Mouse (Mus musculus) liver, embryonic 13.5 days (tissue): ENCODE measurements around the gene Btbd11. TPM values are rescaled to one million over a fixed set of nuclear protein-coding genes. Genes with fewer than 3 reads are reported as not detected.

Source experiments
- ATAC-seq: fragments of 200-750 bp; cut with Nextera tagmentation; 2 replicates; pipeline ENCODE4 v1.8.0; 2017; ENCODE audit warnings: low read depth, mild to moderate bottlenecking, moderate number of reproducible peaks, moderate library complexity
- DNase-seq: peaks from one replicate; pipeline ENCODE4 v3.0.0; 2022
- H3K27ac ChIP-seq: fragments of 300-500 bp; sonication (generic); 2 replicates; pipeline ENCODE4 v1.5.1; 2015; ENCODE audit warnings: moderate library complexity, mild to moderate bottlenecking, inconsistent platforms
- H3K27me3 ChIP-seq: fragments of 300-500 bp; sonication (generic); 2 replicates; pipeline ENCODE4 v1.6.1; 2015; ENCODE audit warnings: mild to moderate bottlenecking, inconsistent platforms
- H3K36me3 ChIP-seq: fragments of 300-500 bp; sonication (generic); 2 replicates; pipeline ENCODE4 v1.6.1; 2015; ENCODE audit warnings: mild to moderate bottlenecking, inconsistent platforms
- H3K4me1 ChIP-seq: fragments of 300-500 bp; sonication (generic); replicated peaks from 2 replicates; pipeline ENCODE4 v1.6.1; 2015; ENCODE audit warnings: inconsistent platforms
- H3K4me2 ChIP-seq: fragments of 300-500 bp; sonication (generic); 2 replicates; pipeline ENCODE4 v1.6.1; 2015; ENCODE audit warnings: inconsistent platforms, mild to moderate bottlenecking, moderate library complexity
- H3K4me3 ChIP-seq: fragments of 300-500 bp; sonication (generic); replicated peaks from 2 replicates; pipeline ENCODE4 v1.5.1; 2015; ENCODE audit warnings: mild to moderate bottlenecking, inconsistent platforms
- H3K9ac ChIP-seq: fragments of 300-500 bp; sonication (generic); 2 replicates; pipeline ENCODE4 v1.6.1; 2015; ENCODE audit warnings: mild to moderate bottlenecking, inconsistent platforms
- H3K9me3 ChIP-seq: fragments of 300-500 bp; sonication (generic); replicated peaks from 2 replicates; pipeline ENCODE4 v1.6.1; 2016; ENCODE audit warnings: inconsistent platforms
- WGBS: fragments of 180-500 bp; shearing (Covaris S2); methylation state at CpG from one replicate; pipeline ENCODE4 v1.1.7; 2015; ENCODE audit not compliant: insufficient replicate concordance; 5-methylcytosine and 5-hydroxymethylcytosine counted together
- polyA plus RNA-seq: library from polyadenylated mRNA; unstranded; fragments of >200 nt; fragmentation: Nextera tagmentation; extraction: Ambion mirVana; gene quantifications from 2 replicates; pipeline ENCODE4 v1.2.1, GENCODE M21; 2015

Btbd11 gene
- polyA plus RNA-seq, result 0.20 and 0.23 TPM in 2 replicates

DNA sequence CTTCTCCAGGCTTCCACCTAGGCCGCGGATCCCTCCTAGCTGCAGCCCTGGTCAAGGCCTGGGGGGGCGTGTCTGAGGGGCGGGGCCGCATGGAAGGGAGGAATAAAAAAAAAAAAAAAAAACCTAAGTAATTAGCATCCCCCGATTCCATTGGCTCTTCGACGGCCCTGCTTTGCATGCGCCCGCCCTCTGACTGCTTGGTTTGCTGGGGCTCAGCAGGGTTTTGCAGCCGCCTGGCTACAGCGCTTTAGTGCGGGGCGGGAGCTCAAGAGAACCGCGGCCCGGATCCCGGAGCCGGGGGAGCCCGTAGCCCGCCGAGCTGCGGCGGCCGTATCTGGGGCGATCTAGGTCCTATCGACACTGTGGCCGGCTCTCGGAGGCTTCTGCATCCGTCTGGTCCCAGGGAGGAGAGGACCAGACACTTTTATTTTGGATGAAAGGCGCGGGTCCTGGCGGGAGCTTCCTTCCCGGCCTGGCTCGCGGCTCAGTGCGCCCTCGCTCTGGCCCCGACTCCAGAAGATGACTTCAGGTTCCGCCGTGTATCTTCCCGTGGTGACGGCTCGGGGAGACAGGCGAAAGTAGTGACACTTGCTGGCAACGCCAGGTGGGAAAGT is at the start of gene Btbd11:
Gene Btbd11, plus strand, starts transcription at position 210 of the 614 bp plus-strand sequence.
- Histone ChIP-seq H3K9me3 (no peaks in the 10 kb centered on the region), H3K9ac (no peak within 1 kb of the TSS), H3K27ac (no peak within 1 kb of the TSS), H3K27me3 (peaks cover 43% of the 10 kb centered on the region), H3K4me1 (peaks cover 14% of the 10 kb centered on the region; the same call in 1 of the 2 replicates), H3K36me3 (no peaks in the 10 kb centered on the region), H3K4me2 (peak within 1 kb of the TSS; percentile 70), H3K4me3 (peak within 1 kb of the TSS; percentile 51)
- under 1% methylated on average over 45 of the region's 46 CpGs for WGBS
- DNase-seq (peak; percentile 59), ATAC-seq (peak; percentile 92)

DNA sequence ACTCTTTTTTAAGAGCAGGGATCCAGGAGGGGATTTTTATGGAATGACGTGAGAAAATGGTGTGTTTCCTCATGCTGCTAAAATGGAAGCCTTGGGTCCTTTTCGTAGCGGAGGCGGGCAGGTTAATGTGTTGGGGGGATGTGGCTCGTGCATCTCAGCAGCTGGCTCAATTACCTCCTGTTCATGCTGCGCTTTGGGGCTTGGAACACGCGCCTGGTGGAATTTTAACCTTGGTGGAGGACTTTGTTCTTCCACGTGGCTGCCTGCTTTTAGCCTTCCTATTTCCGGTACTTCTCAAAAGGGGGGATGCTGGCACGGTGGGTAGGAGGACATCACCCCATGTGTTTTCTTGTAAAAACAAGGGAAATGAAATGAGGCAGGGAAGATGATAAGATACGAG is 47.9 kb upstream of the Btbd11 start:
- Histone ChIP-seq H3K4me3 (no peak overlapping the region), H3K36me3 (no peaks in the 10 kb centered on the region), H3K27me3 (no peaks in the 10 kb centered on the region), H3K4me1 (no peaks in the 10 kb centered on the region), H3K9ac (no peak overlapping the region), H3K9me3 (no peaks in the 10 kb centered on the region), H3K27ac (no peak overlapping the region), H3K4me2 (no peak overlapping the region)
- WGBS, result 65% methylated on average over 12 of the region's 12 CpGs
- ATAC-seq, result no peak
- no peak for DNase-seq

DNA sequence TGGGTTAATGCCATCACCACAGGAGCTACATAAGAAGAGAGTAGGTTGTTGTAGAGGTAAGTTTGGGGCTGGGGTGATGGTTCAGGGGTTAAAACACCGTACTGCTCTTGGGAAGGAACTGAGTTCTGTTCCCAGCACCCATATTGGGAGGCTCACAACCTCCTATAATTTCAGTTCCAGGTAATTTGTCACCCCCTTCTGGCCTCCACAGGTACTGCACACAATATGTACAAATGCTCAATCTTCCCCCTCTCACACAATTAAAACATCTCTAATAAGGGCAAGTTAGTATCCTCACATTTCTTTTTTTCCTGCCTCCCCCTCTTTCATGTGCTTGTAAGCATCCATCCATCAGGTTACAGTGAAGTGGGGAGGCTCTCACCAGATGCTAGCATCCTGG is 44.7 kb upstream of the Btbd11 start:
- Histone ChIP-seq H3K36me3 (no peaks in the 10 kb centered on the region), H3K4me3 (no peak overlapping the region), H3K4me2 (no peak overlapping the region), H3K9ac (no peak overlapping the region), H3K27ac (no peak overlapping the region), H3K9me3 (no peaks in the 10 kb centered on the region), H3K4me1 (no peaks in the 10 kb centered on the region), H3K27me3 (no peaks in the 10 kb centered on the region)
- DNase-seq (no peak), ATAC-seq (no peak)
- 50% methylated on average over 1 of the region's 1 CpGs for WGBS

DNA sequence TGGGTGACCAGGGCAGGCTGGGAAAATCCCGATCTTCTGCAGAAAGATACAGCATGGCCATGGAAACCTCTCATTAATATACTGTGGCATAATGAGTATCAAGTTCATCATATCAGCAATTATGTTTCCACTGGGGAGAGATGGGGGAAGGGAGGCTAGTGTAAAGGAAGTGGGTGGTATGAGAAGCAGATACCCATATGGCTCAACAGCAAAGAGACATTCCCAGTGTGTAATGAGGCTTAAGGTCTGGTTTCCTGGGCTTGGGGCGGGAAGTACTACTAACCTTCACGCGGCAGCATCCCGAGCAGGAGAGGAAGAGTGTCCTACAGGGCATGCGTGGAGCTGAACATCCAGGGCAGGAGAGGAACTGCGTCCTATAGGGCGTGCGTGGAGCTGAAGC is 39.4 kb upstream of the Btbd11 start:
- 72% methylated on average over 9 of the region's 9 CpGs for WGBS
- no peak for ATAC-seq

DNA sequence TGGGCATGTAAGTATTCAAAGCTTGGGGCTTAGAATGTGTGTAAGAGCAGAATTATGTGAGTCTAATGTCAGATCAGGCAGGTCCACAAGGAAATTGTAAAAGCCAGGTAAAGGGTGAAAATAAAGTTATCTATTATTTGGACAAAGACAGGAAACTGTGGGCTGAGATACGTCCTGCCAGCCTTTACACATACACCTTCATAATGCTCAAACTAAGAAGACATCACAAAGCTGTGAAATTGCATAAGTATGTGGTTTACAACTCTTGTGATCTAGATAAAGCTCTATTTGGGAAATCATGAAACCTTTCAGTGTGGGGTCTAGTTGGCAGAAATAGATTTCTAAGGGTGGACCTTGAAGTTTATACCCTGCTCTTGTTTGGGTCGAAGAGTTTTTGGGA is 34.1 kb upstream of the Btbd11 start:
- no peak for DNase-seq

More for the DNA sequence above, 39.4 kb upstream of the Btbd11 start:
- no peaks in the 10 kb centered on the region; the same call in 1 of the 2 replicates for H3K9me3 ChIP-seq
- H3K27ac ChIP-seq, result no peak overlapping the region
- no peak overlapping the region for H3K4me3 ChIP-seq
- no peak overlapping the region for H3K9ac ChIP-seq
- no peaks in the 10 kb centered on the region for H3K27me3 ChIP-seq
- no peaks in the 10 kb centered on the region for H3K4me1 ChIP-seq
- H3K36me3 ChIP-seq, result no peaks in the 10 kb centered on the region
- DNase-seq, result no peak
- no peak overlapping the region for H3K4me2 ChIP-seq

DNA sequence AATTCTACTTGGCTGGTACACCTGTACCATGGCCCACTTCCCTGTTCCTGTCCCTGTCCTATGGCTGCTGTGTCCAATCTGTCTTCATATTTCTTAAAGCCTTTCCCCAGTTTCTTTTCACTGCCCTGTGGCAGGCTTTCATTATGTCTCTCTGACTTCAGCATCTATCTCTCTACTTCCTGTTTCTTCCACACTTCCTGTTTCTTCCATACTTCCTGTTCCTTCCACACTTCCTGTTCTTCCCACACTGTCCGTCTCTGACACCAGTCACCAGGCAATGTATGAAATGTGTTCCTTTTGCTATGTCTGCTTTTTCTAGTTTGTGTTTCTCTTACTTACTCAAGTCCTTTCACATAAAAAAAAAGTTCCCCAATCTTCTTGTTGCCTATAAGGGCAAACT is 32.3 kb upstream of the Btbd11 start:
- Histone ChIP-seq H3K9me3 (no peaks in the 10 kb centered on the region; the same call in 1 of the 2 replicates), H3K4me2 (no peak overlapping the region), H3K27me3 (no peaks in the 10 kb centered on the region), H3K9ac (no peak overlapping the region), H3K4me3 (no peak overlapping the region), H3K27ac (no peak overlapping the region), H3K4me1 (no peaks in the 10 kb centered on the region), H3K36me3 (no peaks in the 10 kb centered on the region)
- ATAC-seq (no peak), DNase-seq (no peak)
- WGBS, result 33% methylated on average over 1 of the region's 1 CpGs

More for the DNA sequence above, 34.1 kb upstream of the Btbd11 start:
- ATAC-seq, result no peak
- no peaks in the 10 kb centered on the region for H3K4me1 ChIP-seq
- no peaks in the 10 kb centered on the region for H3K36me3 ChIP-seq
- 32% methylated on average over 2 of the region's 2 CpGs for WGBS
- H3K27ac ChIP-seq, result no peak overlapping the region
- no peak overlapping the region for H3K9ac ChIP-seq
- no peak overlapping the region for H3K4me3 ChIP-seq
- H3K4me2 ChIP-seq, result no peak overlapping the region
- no peaks in the 10 kb centered on the region; the same call in 1 of the 2 replicates for H3K9me3 ChIP-seq
- H3K27me3 ChIP-seq, result no peaks in the 10 kb centered on the region

DNA sequence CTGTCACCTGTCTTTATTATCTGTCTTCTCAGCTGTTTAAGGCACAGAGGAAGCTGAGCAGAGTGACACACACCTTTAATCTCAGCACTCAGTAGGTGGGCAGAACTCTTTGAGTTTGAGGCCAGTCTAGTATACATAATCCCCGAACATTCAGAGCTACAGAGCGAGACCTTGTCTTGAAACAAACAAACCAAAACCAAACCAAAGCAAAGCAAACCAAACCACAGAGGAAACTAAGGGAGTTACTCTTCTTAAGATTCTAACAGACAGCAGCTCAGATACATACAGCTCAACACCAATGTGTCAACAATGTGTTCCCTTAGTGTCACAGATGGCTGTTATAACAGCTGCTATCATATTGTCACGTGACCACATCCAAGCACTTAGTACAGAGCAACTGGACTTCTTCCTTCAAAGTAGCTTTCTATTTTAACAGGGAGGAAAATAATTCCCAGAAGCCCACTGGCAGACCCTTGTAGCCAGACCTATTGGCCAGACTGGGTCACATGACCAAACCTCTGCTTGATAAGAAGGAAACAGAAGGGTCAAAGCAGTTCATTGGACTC is 27.0 kb upstream of the Btbd11 start:
- no peak for DNase-seq
- Histone ChIP-seq H3K4me1 (no peaks in the 10 kb centered on the region), H3K9me3 (no peaks in the 10 kb centered on the region), H3K27ac (no peak overlapping the region), H3K36me3 (no peaks in the 10 kb centered on the region), H3K4me2 (no peak overlapping the region), H3K4me3 (no peak overlapping the region), H3K27me3 (no peaks in the 10 kb centered on the region), H3K9ac (no peak overlapping the region)
- WGBS, result 66% methylated on average over 3 of the region's 3 CpGs
- ATAC-seq, result no peak

DNA sequence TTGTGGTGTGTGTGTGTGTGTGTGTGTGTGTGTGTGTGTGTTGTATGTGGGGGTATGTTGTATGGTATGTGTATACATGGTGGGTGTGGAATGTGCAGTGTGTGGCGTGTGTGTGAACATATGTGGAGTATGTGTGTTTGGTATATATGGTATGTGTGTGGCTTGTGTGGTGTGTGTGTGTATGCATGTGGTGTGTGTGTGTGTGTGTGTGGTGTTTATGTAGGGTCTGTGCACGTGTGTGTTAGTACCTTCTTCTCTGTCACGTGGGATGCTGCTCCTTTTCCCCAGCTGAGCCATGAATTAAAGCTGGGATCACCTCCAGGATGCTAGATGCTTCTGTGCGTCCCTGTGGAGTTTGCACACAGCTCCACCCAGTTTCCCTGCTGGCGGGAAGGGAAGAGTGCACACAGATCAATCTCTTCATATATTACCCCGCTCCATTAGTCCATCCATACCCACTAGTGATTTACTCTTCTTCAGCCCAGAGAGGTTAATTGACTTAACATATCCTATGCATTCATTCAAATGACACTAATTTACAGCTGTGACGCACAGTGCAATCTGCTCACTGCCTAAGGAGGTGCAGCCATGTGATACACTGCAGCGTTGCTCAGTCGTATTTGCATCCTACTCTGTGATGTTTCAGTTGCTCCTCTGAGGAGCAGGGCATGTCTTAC is 23.7 kb upstream of the Btbd11 start:
- DNase-seq (no peak), ATAC-seq (no peak)
- no peaks in the 10 kb centered on the region for H3K9me3 ChIP-seq
- H3K4me2 ChIP-seq, result no peak overlapping the region
- no peak overlapping the region for H3K4me3 ChIP-seq
- WGBS, result 53% methylated on average over 9 of the region's 9 CpGs
- no peak overlapping the region for H3K9ac ChIP-seq
- no peak overlapping the region for H3K27ac ChIP-seq
- H3K27me3 ChIP-seq, result no peaks in the 10 kb centered on the region
- no peaks in the 10 kb centered on the region for H3K36me3 ChIP-seq
- H3K4me1 ChIP-seq, result no peaks in the 10 kb centered on the region

DNA sequence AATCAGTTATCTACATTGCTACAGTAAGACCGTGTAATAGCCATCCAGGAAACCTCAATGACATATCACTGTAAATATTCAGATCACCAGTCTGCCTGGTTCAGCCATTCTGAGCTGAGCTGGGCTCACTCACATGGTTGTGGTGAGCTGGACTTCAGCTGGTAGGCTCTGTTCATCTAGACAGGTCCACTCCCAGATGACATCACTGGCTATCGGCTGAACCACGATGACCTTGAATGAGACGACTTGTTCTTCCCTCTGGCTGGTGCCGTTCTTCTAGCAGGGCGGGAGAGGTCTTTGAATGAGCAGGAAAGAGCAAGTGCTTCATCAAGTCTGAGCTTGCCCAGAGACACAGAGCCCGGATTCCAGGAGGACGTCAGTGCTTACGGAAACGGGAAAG is 19.7 kb upstream of the Btbd11 start:
- no peak for ATAC-seq
- no peaks in the 10 kb centered on the region for H3K27me3 ChIP-seq
- no peak for DNase-seq
- H3K36me3 ChIP-seq, result no peaks in the 10 kb centered on the region
- no peak overlapping the region for H3K27ac ChIP-seq
- H3K4me2 ChIP-seq, result no peak overlapping the region
- 71% methylated on average over 10 of the region's 10 CpGs for WGBS
- H3K9me3 ChIP-seq, result no peaks in the 10 kb centered on the region
- no peaks in the 10 kb centered on the region for H3K4me1 ChIP-seq
- no peak overlapping the region for H3K4me3 ChIP-seq
- H3K9ac ChIP-seq, result no peak overlapping the region

DNA sequence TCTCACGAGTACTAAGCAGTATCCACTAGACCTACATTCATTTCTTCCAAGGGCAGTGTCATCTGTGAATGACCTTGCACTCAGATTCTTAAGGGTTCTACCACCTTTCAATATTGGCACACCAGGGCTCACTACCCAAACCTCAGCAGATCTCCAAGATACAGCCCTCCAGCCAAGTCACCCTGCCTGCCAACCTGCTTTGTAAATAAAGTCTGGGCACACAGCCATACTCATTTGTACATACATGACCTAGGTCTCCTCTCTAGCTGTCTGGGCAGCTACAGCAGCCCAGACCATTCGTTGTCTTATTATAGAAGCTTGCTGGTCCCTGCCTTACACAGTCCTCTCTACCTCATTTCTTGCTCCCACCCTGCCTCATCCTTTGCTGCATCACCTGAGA is 15.3 kb upstream of the Btbd11 start:
- no peak overlapping the region for H3K27ac ChIP-seq
- no peaks in the 10 kb centered on the region for H3K27me3 ChIP-seq
- 50% methylated on average over 2 of the region's 2 CpGs for WGBS
- H3K4me2 ChIP-seq, result no peak overlapping the region
- H3K4me3 ChIP-seq, result no peak overlapping the region
- no peaks in the 10 kb centered on the region for H3K9me3 ChIP-seq
- H3K4me1 ChIP-seq, result no peaks in the 10 kb centered on the region
- ATAC-seq (no peak), DNase-seq (no peak)
- no peaks in the 10 kb centered on the region for H3K36me3 ChIP-seq
- H3K9ac ChIP-seq, result no peak overlapping the region

DNA sequence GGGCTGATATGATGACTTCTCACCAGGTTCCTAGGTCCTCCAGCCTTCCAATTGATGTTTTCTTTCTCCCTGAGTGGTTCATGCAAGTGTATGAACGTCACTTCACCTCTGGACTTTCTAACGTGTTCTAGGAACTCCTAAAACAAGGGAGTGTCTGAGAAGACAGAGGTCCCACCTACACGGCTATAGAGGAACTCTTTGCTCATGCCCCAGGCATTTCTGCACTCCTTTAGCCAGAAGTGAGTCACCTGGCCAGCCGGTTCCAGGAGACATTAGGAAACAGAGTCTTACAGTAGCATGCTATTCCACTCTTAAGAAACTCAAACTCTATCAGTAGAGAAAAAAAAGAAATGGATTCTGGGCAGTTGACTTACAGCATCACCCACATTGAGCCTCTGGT is 14.5 kb upstream of the Btbd11 start:
- Histone ChIP-seq H3K36me3 (no peaks in the 10 kb centered on the region), H3K4me2 (no peak overlapping the region), H3K27me3 (no peaks in the 10 kb centered on the region), H3K4me3 (no peak overlapping the region), H3K27ac (no peak overlapping the region), H3K9ac (no peak overlapping the region), H3K4me1 (no peaks in the 10 kb centered on the region), H3K9me3 (no peaks in the 10 kb centered on the region)
- no peak for ATAC-seq
- DNase-seq, result no peak
- 61% methylated on average over 4 of the region's 4 CpGs for WGBS

DNA sequence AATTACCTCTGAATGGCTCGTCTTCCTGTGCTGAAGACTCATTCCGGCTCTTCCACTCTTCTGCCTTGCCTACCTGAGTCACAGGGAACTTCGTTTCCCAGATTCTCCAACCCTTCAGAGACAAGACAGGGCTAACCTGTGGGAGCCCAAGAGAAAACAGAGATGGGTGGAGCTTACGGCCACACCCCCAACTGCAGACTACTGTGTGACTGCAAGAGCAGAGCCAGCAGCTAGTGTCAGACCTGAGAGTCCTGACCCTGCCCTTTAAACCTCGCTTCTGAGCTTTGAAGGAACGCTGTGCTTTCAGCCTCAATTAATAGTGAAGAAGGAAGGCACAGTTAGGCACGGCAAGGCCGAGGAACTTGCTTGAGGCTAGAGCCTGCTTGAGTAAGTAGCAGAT is 7.6 kb upstream of the Btbd11 start:
- Histone ChIP-seq H3K27ac (no peak overlapping the region), H3K27me3 (no peaks in the 10 kb centered on the region), H3K4me2 (no peak overlapping the region), H3K36me3 (no peaks in the 10 kb centered on the region), H3K9me3 (no peaks in the 10 kb centered on the region), H3K9ac (no peak overlapping the region), H3K4me1 (no peaks in the 10 kb centered on the region), H3K4me3 (no peak overlapping the region)
- ATAC-seq, result no peak
- 19% methylated on average over 8 of the region's 8 CpGs for WGBS
- DNase-seq, result no peak
